Mouse (Mus musculus) mature B cell (primary cell): ENCODE results near the gene Fam136a.

ENCODE experiments used
- in situ Hi-C: fragments of 300-500 bp; cut with MboI; formaldehyde crosslinking; loops from 2 replicates; pipeline ENCODE4 v1.14.3; 2019

The Fam136a gene

GRCm38 (mm10) chr6:86396581-86397256 lies 31.3 kb downstream of the Fam136a start, which contains the start of gene Pcyox1:
TSS of gene Pcyox1 (minus strand) at chr6:86397154.
- in situ Hi-C loops = no loop called here

GRCm38 (mm10) chr6:86397257-86397980 lies 32.0 kb downstream of the Fam136a start:
- in situ Hi-C loops = no loop called here

GRCm38 (mm10) chr6:86398986-86399385 lies 33.5 kb downstream of the Fam136a start:
- in situ Hi-C loops = no loop called here

DNA sequence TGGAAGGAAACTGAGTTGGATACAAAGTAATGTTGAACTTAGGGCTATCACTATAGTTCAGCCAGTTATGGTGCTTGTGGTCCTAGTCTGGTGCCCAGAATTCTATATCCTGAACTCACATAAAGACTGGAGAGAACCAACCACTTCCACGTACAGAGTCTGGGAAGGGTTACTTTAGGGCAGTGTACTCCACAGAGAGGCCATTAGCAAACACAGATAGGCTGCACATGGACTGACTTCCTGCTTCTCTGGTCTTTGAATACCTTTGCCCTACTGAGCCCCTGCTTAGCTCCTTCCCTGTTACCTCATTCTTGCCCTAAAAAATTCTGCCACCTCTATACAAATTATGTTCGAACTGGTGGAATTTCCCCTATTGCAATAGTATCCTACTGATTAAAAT lies 34.5 kb downstream of the Fam136a start:
- in situ Hi-C loops = no loop called here

- in situ Hi-C loops = no loop called here
Measured at GRCm38 (mm10) chr6:86400972-86401371, 35.5 kb downstream of the Fam136a start.

DNA sequence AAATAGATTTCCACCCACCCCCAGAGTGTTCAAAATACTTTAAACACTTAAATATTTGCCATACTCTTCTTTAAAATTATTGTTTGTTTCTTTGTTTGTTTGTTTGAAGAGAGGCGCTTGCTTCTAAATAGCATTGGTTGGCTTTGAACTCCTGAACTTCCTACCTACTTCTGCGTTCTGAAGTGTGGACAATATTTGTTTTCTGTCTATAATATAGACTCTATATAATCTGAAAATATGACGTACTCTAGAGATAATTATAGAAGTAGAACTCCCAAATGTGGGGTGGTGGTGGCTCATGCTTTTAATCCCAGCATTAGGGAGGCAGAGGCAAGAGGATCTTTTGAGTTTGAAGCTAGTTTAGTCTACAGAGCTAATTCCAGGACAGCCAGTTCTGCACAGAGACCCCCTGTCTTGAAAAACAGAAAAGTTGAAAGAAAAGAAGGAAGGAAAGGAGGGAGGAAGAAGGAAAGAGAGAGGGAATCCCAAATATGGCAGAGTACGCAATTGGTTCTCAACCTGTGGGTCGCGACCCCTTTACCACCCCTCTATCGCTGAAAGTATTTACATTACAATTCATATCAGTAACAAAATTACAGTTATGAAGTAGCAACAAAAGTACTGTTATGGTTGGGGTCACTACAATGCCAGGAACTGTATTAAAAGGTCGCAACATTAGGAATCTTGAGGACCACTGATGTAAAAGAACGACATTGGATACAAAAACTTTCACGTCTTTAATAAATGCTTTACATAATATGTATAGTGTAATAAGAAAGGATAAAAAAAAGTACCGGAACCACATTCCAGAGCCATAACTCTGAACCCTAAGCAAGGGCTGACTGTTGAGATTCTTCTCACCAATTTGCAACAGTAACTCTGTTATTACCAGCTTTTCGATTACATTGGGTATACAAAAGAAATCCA lies 37.5 kb downstream of the Fam136a start:
- in situ Hi-C loops = no loop called here

DNA sequence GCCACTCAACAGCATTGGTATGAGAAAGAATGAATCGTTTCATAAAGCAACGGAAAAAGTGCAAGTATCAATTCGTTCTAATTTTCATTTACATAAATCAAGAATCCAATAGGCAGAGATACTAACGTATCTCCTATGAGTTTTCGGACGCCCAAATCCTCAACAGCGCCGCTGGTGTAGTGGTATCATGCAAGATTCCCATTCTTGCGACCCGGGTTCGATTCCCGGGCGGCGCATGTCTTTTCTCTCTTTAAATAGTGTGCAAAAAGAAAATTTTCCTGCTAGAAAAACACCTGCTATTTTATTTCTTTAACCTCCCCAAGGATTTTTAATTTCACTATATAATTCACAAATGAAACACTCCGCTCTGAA lies 38.3 kb downstream of the Fam136a start:
- in situ Hi-C loops = no loop called here

- in situ Hi-C loops = no loop called here
Measured at GRCm38 (mm10) chr6:86404100-86404861, 38.8 kb downstream of the Fam136a start, which contains the start of gene Tia1. TSS of gene Tia1 (plus strand) at chr6:86404219.

- in situ Hi-C loops = no loop called here
Measured at GRCm38 (mm10) chr6:86404996-86405395, 39.5 kb downstream of the Fam136a start.

DNA sequence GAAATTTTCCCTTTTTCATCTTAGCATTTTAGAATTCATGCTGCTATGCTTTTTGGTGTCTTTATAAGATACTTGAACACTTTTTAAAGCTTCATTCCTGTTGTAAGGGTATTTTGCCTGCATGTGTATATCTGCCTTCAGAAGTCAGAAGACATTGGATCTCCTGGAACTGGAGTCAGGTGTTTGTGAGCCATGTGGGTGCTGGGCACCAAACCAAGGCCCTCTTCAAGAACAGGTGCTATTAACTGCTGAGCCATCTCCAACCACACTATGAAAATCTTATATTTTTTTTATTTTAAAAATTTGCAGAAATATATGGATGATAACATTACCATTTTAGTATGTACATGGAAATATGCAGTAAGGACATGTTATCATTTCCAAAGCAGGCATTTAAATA lies 40.9 kb downstream of the Fam136a start:
- in situ Hi-C loops = no loop called here

DNA sequence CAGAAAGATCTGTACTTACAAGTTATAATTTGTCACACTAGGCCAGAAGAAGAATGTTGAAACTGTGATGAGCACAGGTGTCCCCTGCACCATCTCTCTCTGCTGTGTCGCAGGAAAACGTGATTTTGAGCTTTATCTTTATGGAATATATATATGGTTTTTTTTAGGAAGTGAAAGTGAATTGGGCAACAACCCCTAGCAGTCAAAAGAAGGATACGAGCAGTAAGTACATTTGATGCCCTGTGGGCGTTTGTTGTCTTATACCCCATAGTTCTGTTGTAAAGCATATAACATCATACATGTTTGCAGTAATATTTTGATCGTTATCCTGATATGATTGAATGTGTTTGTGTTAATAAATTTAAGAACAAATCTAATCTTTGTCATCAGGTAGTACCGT lies 53.3 kb downstream of the Fam136a start:
- in situ Hi-C loops = no loop called here

DNA sequence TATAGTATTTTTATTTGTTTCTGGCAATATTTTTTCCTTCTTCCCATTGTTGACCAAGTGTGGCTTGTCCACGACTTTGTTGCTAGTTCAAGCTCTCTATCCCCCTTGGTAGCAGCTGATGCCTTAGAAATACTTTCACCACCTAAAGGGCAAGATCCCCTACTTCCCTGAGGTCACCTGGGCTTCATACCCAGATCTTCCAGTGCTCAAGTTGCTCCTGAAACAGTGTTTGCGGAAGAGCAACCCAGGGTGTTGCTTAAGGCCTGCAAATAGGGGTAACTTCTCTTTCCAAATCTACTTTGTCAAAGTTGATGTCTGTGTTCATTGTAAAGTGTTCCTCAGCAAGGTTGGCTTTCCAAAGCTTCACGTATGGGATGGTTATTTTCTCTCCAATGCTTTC lies 53.8 kb downstream of the Fam136a start:
- in situ Hi-C loops = no loop called here
